Mouse (Mus musculus): ENCODE measurements around the gene Tmcc3. TPM values are rescaled to one million over a fixed set of nuclear protein-coding genes. Genes with fewer than 3 reads are reported as not detected.
A peak's percentile ranks its signal among the peaks of the same experiment; 100 is the strongest.

Tmcc3 gene
- polyA plus RNA-seq, 1 experiment, result 20.7 TPM

GRCm38 (mm10) chr10:94409661-94410060, 97.9 kb downstream of the Tmcc3 start:
- peaks cover 25% of the 10 kb centered on the region for H3K4me1 ChIP-seq (ENCODE audit: control insufficient read depth, insufficient read depth, insufficient read length, low read length)
- H3K27ac ChIP-seq (replicated peaks; ENCODE audit: low read depth, low read length), result no peak overlapping the region
- H3K4me3 ChIP-seq (ENCODE audit: insufficient read depth, low read depth, low read length), result no peak overlapping the region

GRCm38 (mm10) chr10:94411594-94411993, 99.8 kb downstream of the Tmcc3 start:
- H3K4me3 ChIP-seq (ENCODE audit: insufficient read depth, low read depth, low read length), result no peak overlapping the region
- no peak overlapping the region for H3K27ac ChIP-seq (replicated peaks; ENCODE audit: low read depth, low read length)
- peaks cover 30% of the 10 kb centered on the region for H3K4me1 ChIP-seq (ENCODE audit: control insufficient read depth, insufficient read depth, insufficient read length, low read length)

- H3K4me3 ChIP-seq (ENCODE audit: insufficient read depth, low read depth, low read length), result no peak overlapping the region
- H3K27ac ChIP-seq (replicated peaks; ENCODE audit: low read depth, low read length), result peak overlapping the region; percentile 52
- H3K4me1 ChIP-seq (ENCODE audit: control insufficient read depth, insufficient read depth, insufficient read length, low read length), result peaks cover 33% of the 10 kb centered on the region
Measured at GRCm38 (mm10) chr10:94413770-94414651, 102.3 kb downstream of the Tmcc3 start.

GRCm38 (mm10) chr10:94415950-94416844, 104.4 kb downstream of the Tmcc3 start:
- peaks cover 33% of the 10 kb centered on the region for H3K4me1 ChIP-seq (ENCODE audit: control insufficient read depth, insufficient read depth, insufficient read length, low read length)
- H3K27ac ChIP-seq (replicated peaks; ENCODE audit: low read depth, low read length), result peak overlapping the region; percentile 78
- peak overlapping the region; percentile 49 for H3K4me3 ChIP-seq (ENCODE audit: insufficient read depth, low read depth, low read length)

GRCm38 (mm10) chr10:94417643-94418042, 105.9 kb downstream of the Tmcc3 start:
- no peak overlapping the region for H3K4me3 ChIP-seq (ENCODE audit: insufficient read depth, low read depth, low read length)
- H3K27ac ChIP-seq (replicated peaks; ENCODE audit: low read depth, low read length), result no peak overlapping the region
- peaks cover 22% of the 10 kb centered on the region for H3K4me1 ChIP-seq (ENCODE audit: control insufficient read depth, insufficient read depth, insufficient read length, low read length)

- H3K4me1 ChIP-seq (ENCODE audit: control insufficient read depth, insufficient read depth, insufficient read length, low read length), result peaks cover 7% of the 10 kb centered on the region; the same call in 1 of the 2 replicates
- peak overlapping the region; percentile 77 for H3K27ac ChIP-seq (replicated peaks; ENCODE audit: low read depth, low read length)
- 0 out of 2 replicates have a peak overlapping the region, but pooled peaks have one; percentile 12 for H3K4me3 ChIP-seq (ENCODE audit: insufficient read depth, low read depth, low read length)
Measured at GRCm38 (mm10) chr10:94426000-94426920, 114.5 kb downstream of the Tmcc3 start.

- Histone ChIP-seq H3K4me3 (ENCODE audit: insufficient read depth, low read depth, low read length) (0 out of 2 replicates have a peak overlapping the region, but pooled peaks have one; percentile 12), H3K27ac (replicated peaks; ENCODE audit: low read depth, low read length) (peak overlapping the region; percentile 77), H3K4me1 (ENCODE audit: control insufficient read depth, insufficient read depth, insufficient read length, low read length) (peaks cover 11% of the 10 kb centered on the region; the same call in 1 of the 2 replicates)
Measured at GRCm38 (mm10) chr10:94426921-94427270, 115.1 kb downstream of the Tmcc3 start.

- peak overlapping the region; percentile 16; the same call in 1 of the 2 replicates for H3K27ac ChIP-seq (replicated peaks; ENCODE audit: low read depth, low read length)
- H3K4me1 ChIP-seq (ENCODE audit: control insufficient read depth, insufficient read depth, insufficient read length, low read length), result peaks cover 18% of the 10 kb centered on the region
- H3K4me3 ChIP-seq (ENCODE audit: insufficient read depth, low read depth, low read length), result no peak overlapping the region
Measured at GRCm38 (mm10) chr10:94428186-94428942, 116.6 kb downstream of the Tmcc3 start.

- Histone ChIP-seq H3K27ac (replicated peaks; ENCODE audit: low read depth, low read length) (no peak overlapping the region), H3K4me3 (ENCODE audit: insufficient read depth, low read depth, low read length) (no peak overlapping the region), H3K4me1 (ENCODE audit: control insufficient read depth, insufficient read depth, insufficient read length, low read length) (peaks cover 27% of the 10 kb centered on the region)
Measured at GRCm38 (mm10) chr10:94430566-94430965, 118.8 kb downstream of the Tmcc3 start.

- H3K27ac ChIP-seq (replicated peaks; ENCODE audit: low read depth, low read length), result peak overlapping the region; percentile 56
- H3K4me3 ChIP-seq (ENCODE audit: insufficient read depth, low read depth, low read length), result no peak overlapping the region
- H3K4me1 ChIP-seq (ENCODE audit: control insufficient read depth, insufficient read depth, insufficient read length, low read length), result peaks cover 20% of the 10 kb centered on the region
Measured at GRCm38 (mm10) chr10:94432933-94433332, 121.2 kb downstream of the Tmcc3 start.

- H3K4me1 ChIP-seq (ENCODE audit: control insufficient read depth, insufficient read depth, insufficient read length, low read length), result peaks cover 20% of the 10 kb centered on the region
- H3K27ac ChIP-seq (replicated peaks; ENCODE audit: low read depth, low read length), result peak overlapping the region; percentile 36; the same call in 1 of the 2 replicates
- H3K4me3 ChIP-seq (ENCODE audit: insufficient read depth, low read depth, low read length), result no peak overlapping the region
Measured at GRCm38 (mm10) chr10:94433901-94434300, 122.2 kb downstream of the Tmcc3 start.

GRCm38 (mm10) chr10:94442725-94443124, 131.0 kb downstream of the Tmcc3 start:
- Histone ChIP-seq H3K27ac (replicated peaks; ENCODE audit: low read depth, low read length) (no peak overlapping the region), H3K4me1 (ENCODE audit: control insufficient read depth, insufficient read depth, insufficient read length, low read length) (0 out of 2 replicates have a peak, but pooled peaks cover 4% of the 10 kb centered on the region), H3K4me3 (ENCODE audit: insufficient read depth, low read depth, low read length) (no peak overlapping the region)

GRCm38 (mm10) chr10:94443453-94443852, 131.7 kb downstream of the Tmcc3 start:
- H3K27ac ChIP-seq (replicated peaks; ENCODE audit: low read depth, low read length), result no peak overlapping the region
- H3K4me3 ChIP-seq (ENCODE audit: insufficient read depth, low read depth, low read length), result no peak overlapping the region
- 0 out of 2 replicates have a peak, but pooled peaks cover 4% of the 10 kb centered on the region for H3K4me1 ChIP-seq (ENCODE audit: control insufficient read depth, insufficient read depth, insufficient read length, low read length)

GRCm38 (mm10) chr10:94445192-94445591, 133.4 kb downstream of the Tmcc3 start:
- 0 out of 2 replicates have a peak, but pooled peaks cover 6% of the 10 kb centered on the region for H3K4me1 ChIP-seq (ENCODE audit: control insufficient read depth, insufficient read depth, insufficient read length, low read length)
- H3K27ac ChIP-seq (replicated peaks; ENCODE audit: low read depth, low read length), result no peak overlapping the region
- H3K4me3 ChIP-seq (ENCODE audit: insufficient read depth, low read depth, low read length), result no peak overlapping the region
